Mouse (Mus musculus) gastrocnemius, adult 2 months (tissue): Measurements from ENCODE around the gene Tenm3. TPM values are rescaled to one million over a fixed set of nuclear protein-coding genes. Genes with fewer than 3 reads are reported as not detected.

Source experiments
- DNase-seq: peaks from one replicate; pipeline ENCODE4 v3.0.0; 2022
- H3K27ac ChIP-seq: fragments of 200-600 bp; 2 replicates; pipeline ENCODE4 v1.8.1; 2022; ENCODE audit warnings: mild to moderate bottlenecking
- H3K4me3 ChIP-seq: fragments of 200-600 bp; 2 replicates; pipeline ENCODE4 v1.8.1; 2022; ENCODE audit warnings: mild to moderate bottlenecking, moderate library complexity
- CTCF ChIP-seq: fragments of 200-600 bp; IDR thresholded peaks from 2 replicates; pipeline ENCODE4 v1.8.1; 2022; ENCODE audit warnings: antibody characterized with exemption, mild to moderate bottlenecking, moderate library complexity
- intact Hi-C: fragments of 180-260 bp; cut with DNase I; formaldehyde crosslinking; loops from one replicate; pipeline ENCODE4 v1.15.1; 2025
- total RNA-seq, 2 experiments: library from RNA; stranded (reverse); gene quantifications; 2 replicates each; pipeline ENCODE4 v1.2.3; 2021

The Tenm3 gene
- total RNA-seq, 2 experiments from 2014 or later: 10.0 to 13.7 TPM

DNA sequence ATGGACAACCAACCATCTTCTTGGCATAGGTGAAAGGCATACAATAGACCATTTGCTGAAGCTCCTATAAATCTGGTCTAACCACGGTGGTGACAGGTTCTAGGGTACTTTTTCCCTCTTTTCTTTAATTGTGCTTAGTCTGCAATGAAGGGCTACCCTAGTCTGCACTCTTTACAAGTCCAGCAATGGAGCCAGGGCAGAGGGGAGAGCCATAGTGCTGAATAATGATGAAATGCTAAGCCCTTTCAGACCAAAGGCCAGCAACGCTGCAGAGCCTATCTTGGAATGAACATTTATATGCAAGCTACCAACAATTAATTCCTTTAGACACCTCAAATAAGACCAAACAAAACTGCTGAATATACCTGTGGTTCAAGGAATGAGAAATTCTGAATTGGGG, 88.8 kb downstream of the Tenm3 start:
- DNase-seq: no peak
- TF ChIP-seq CTCF: no peak
- Histone ChIP-seq H3K27ac (peak overlapping the region; percentile 73), H3K4me3 (peak overlapping the region; percentile 38; the same call in 1 of the 2 replicates)
- intact Hi-C loops: loop anchor here (2.0 to 5.0 kb wide), 2 partner anchors 64 to 198 kb away; no protein-coding TSS in a partner anchor

DNA sequence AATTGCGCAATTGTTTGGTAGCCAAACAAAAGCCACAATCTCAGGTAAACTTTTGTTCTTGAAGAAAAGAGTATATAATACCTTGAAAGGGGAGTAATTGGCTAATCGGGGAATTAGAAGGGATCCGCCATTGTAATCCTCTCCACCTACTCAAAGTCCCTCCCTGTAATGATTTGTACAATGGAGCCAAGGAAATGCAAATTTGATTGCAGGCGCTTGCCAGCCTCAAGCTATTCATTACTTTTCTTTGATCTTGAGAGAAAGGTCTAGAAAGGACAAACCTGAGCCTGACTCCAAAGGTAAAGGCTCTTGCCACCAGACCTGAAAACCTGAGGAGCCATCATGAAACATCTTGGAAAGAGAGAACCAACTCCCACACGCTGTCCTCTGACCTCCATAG, 91.8 kb downstream of the Tenm3 start:
- intact Hi-C loops: no loop called here
- H3K27ac ChIP-seq: no peak overlapping the region
- no peak for TF ChIP-seq CTCF
- no peak overlapping the region for H3K4me3 ChIP-seq
- no peak for DNase-seq

DNA sequence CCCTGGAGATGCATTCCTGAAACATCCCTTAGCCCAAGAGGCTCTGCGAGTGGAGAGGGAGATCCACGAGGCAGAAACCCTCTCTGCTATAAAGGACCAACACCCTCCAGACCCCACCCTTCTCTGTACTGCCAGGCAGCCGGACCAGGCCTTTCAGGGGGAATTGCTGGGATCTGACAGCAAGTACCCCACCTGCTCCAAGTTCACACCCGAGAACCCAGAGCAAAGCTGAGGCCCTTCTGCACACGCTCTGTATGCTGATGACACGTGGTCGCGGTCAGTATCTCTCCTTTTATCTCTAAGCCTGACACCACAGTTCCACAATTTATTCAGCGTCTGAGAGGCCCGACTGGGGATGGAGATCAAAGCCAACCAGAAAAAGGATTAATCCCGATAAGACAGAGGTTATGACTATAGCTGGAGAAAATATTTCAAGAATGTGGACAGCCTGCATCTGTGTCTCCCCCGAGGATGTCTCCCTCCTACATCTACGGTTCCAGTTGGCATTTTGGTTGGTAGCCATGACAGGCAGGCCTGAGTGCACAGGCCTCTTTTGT, 95.2 kb downstream of the Tenm3 start:
- intact Hi-C loops: no loop called here
- no peak overlapping the region for H3K27ac ChIP-seq
- no peak for TF ChIP-seq CTCF
- H3K4me3 ChIP-seq: no peak overlapping the region
- no peak for DNase-seq

DNA sequence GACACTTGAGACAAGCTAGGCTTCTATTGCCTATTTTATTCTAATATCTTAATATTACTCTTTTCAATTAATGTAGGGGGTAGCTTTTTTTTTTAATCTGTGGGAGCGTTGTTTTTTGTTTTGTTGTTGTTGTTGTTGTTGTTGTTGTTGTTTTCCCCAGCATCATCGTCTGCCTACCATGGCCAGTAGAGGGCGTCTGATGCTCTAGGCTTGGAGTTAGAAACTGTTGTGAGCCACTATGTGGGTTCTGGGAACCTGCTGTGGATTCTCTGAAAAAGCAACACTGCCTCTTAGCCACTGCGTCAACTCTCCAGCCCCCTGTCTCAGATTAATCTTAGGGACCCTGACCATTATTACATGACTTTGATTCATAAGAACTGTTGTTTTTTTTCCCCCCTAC, 99.8 kb downstream of the Tenm3 start:
- TF ChIP-seq CTCF: peak; percentile 18; the same call in 1 of the 2 replicates
- intact Hi-C loops: no loop called here
- DNase-seq: no peak

DNA sequence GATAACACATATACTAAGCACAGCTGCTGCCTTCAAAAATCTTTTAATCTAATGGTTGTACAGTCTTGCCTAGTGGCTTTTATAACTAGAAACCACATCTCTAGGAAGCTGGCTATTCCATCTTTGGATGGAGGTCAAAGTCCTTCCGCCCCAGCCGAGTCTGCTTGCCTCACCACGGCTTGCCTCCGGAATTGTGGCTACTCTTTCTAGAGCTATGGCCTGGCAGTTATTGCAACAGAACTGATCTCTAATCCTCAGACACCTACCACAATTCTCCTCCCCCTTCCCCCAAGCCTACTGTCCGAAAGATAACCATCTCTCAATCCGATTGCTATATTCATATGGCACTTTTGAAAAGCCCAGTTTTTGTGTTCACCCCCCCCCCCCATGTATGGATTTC, 101.0 kb downstream of the Tenm3 start:
- DNase-seq: no peak
- intact Hi-C loops: no loop called here
- Histone ChIP-seq H3K27ac (no peak overlapping the region), H3K4me3 (no peak overlapping the region)
- TF ChIP-seq CTCF: no peak

More for the DNA sequence above, 99.8 kb downstream of the Tenm3 start:
- Histone ChIP-seq H3K4me3 (no peak overlapping the region), H3K27ac (no peak overlapping the region)

DNA sequence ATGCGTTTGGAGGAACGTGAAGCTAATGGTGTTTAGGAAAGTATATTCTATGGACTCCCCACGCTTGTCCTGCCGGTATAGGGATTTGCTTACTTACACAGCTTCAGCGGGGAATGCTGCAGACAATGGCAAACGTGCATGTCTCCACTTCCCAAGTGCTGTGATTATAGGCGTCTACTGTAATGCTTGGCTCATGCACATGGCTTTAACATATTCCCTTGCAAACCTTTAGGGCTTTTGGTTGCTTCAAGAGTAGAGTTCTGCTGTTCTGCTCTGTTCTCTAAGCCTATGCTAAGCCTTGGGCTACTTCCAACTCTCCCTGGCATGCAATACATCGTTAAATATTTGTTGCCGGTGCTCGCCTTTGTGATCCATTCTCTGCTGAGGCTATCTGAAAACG, 102.8 kb downstream of the Tenm3 start:
- no peak for DNase-seq
- intact Hi-C loops: no loop called here
- Histone ChIP-seq H3K4me3 (peak overlapping the region; percentile 62), H3K27ac (no peak overlapping the region)
- TF ChIP-seq CTCF: no peak

DNA sequence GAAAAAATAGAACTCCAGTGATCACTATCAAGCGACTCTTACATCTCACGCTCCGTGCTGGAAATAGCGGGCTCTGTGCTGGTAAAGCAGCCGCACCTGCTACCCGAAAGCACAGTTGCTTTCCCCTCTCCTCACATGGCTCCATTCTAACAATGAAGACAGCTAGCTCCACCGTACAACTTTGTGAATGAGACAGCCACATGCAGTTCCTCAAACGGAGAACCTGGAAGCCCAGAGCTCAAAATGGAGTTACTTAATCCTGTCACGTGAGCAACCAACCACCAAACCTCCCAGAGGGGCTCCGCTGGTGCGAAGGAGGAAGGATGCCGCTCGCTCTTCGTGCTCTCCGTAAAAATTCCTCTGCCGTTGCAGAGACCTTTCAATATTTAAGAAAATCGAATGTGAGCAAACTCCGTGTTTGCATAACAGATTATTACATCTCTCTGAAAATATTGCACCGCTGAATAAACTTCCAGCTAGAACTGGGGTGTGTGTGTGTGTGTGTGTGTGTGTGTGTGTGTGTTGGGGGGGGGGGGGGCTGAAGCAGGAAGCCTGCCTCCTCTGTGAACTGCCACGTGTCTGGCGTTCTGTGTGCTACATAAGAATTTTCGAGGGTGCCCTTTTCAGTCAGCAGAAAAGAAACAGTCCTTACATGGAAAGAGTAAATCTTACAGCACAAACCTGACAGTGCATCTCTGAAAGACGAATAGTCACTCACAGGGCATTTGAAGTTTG, 103.4 kb downstream of the Tenm3 start:
- Histone ChIP-seq H3K4me3 (peak overlapping the region; percentile 62), H3K27ac (no peak overlapping the region)
- DNase-seq: no peak
- intact Hi-C loops: no loop called here
- no peak for TF ChIP-seq CTCF

DNA sequence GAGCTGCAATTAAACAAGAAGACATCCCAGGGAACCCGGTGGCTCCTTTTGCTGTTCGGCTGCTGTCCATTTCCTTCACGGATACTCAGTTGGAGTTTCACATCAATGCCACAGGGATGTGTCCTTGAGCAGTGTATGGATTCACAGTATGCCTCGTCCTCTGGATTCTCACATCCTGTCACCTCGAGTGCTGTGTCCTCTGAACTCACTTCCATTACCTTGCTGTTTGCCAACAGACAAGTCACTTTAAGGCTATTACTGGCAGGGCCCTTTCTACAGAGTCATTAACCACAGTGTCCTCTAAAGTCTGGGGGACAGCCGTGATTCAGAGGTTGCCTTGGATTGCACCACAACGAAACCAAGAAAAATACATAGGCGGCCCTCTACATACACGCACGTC, 110.0 kb downstream of the Tenm3 start:
- Histone ChIP-seq H3K27ac (no peak overlapping the region), H3K4me3 (no peak overlapping the region)
- intact Hi-C loops: no loop called here
- DNase-seq: no peak
- no peak for TF ChIP-seq CTCF

DNA sequence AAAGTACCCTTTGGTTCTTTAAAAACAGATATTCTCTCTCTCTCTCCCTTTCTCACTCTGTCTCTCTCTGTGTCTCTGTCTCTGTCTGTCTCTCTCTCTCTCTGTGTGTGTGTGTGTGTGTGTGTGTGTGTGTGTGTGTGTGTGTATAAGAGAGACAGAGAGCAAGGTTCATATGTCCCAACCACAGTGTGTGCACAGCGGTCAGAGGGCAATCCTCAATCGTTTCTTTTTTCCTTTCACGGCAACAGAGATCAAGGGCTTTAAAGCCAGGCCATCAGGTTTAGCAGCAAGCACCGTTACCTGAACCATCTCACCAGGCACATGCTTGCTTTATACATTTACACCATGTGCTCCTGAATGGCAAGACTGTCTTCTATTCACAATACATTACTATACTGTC, 110.7 kb downstream of the Tenm3 start:
- no peak for DNase-seq

DNA sequence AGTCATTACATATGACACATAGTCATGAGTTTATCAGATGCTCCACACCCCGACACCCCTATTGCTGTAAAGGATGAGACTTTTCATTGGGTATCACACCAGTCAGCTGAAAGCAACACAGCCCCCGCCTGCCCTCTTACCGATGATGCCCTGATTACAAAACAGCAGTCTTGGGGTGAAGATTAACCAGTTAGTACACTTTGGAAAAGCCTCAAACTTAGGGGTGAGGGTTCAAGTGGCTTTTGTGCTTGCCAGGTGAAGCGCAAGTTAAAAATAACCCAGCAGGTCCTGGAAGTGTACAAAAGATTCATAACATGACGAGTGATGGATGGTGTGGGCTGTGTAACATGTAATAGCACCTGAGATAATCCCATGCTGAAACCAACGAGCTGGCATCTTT, 113.0 kb downstream of the Tenm3 start:
- no peak for TF ChIP-seq CTCF
- no peak for DNase-seq
- H3K4me3 ChIP-seq: no peak overlapping the region
- intact Hi-C loops: no loop called here
- no peak overlapping the region for H3K27ac ChIP-seq

More for the DNA sequence above, 110.7 kb downstream of the Tenm3 start:
- intact Hi-C loops: no loop called here
- no peak for TF ChIP-seq CTCF
- Histone ChIP-seq H3K4me3 (no peak overlapping the region), H3K27ac (no peak overlapping the region)

DNA sequence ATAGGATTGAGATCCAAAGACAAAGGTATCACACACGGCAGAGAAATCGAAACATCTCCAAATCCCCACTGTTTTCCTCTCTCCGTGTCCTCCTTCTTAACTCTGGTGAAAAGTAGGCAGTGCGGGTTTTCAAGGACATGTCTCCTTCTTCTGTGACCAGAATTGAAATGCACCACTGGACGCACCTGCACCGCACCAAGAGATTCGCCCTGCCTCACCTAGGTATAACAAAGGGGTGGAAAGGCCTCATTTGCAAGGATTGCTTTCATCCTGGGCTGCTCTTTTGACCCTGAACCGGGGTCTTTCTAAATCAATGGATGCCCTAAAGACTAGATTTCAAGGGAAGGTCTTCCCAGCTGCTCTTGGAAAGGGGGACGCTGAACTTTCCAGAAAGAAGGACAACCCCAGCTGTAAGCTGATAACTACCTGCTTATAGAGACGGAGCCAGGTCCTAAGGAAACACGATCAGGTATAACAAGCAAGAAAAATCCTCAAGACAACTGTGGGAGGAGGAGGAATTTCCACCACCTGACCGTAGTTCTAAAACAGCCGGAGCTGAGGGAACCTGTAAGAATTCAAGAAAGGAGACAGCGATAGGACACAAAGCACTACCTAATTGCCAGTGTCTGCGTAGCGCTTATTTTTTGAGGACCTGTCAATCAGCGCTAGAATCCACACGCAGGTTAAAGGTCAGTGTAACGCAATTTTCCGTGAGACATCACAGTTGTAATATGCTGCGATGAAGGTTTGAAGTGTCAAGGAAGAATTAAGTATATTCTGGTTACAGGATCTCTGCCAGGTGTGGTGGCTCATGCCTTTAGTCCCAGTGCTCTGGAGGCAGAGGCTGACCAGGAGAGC, 114.7 kb downstream of the Tenm3 start:
- intact Hi-C loops: no loop called here
- H3K27ac ChIP-seq: no peak overlapping the region
- H3K4me3 ChIP-seq: no peak overlapping the region
- no peak for DNase-seq
- no peak for TF ChIP-seq CTCF

DNA sequence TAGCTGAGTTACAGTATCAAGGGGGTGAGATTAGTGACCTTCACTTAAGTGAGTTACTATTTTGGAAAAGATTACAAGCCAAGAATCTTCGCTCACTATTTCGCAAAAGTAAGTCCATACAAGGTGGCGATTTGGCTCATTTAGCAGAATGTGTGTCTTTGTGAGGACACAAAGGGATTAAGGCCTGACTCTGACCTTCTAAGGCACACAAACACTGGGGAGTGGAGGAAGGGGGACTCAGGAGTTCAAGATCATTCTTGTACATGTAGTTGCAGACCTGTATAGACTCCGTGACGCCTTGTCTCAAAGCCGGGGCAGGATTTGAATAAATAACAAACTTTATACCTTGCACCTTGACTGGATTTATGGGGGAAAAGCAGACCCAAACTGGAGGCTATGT, 115.7 kb downstream of the Tenm3 start:
- Histone ChIP-seq H3K4me3 (no peak overlapping the region), H3K27ac (no peak overlapping the region)
- intact Hi-C loops: no loop called here
- DNase-seq: no peak
- no peak for TF ChIP-seq CTCF

DNA sequence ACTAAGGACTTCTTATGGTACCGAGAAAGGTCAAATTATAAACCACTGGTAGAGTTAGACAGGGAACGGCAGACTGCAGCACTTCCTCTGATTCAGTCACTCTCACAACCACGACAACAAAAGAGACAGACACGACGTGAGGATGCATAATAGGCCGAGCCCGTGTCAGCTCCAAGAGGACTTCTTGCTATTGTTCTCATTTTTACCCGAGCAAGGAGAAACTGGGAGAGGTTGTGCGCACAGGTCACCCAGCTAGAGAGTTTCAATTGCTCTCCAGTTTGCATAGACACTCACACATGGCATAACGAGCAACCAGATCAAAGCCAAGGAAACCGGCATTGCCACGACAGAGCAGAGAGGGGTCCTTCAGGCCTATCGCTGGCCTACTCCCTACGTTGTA, 121.0 kb downstream of the Tenm3 start:
- Histone ChIP-seq H3K27ac (no peak overlapping the region), H3K4me3 (no peak overlapping the region)
- no peak for DNase-seq
- intact Hi-C loops: no loop called here
- TF ChIP-seq CTCF: no peak
